Mouse (Mus musculus) kidney, adult 2 months (tissue): ENCODE results near the gene Mark2.

Experiments used
- CTCF ChIP-seq: fragments of 200-500 bp; conservative IDR thresholded peaks from 2 replicates; pipeline ENCODE4 v1.5.1; 2011; ENCODE audit warnings: low read depth, mild to moderate bottlenecking, control low read depth, low read length, moderate library complexity, mixed read lengths; ENCODE audit not compliant: insufficient read depth, insufficient read length
- POLR2A ChIP-seq: fragments of 200-500 bp; IDR thresholded peaks from one replicate; pipeline ENCODE4 v1.6.1; 2011; ENCODE audit warnings: low read depth, low read length, control low read depth

DNA sequence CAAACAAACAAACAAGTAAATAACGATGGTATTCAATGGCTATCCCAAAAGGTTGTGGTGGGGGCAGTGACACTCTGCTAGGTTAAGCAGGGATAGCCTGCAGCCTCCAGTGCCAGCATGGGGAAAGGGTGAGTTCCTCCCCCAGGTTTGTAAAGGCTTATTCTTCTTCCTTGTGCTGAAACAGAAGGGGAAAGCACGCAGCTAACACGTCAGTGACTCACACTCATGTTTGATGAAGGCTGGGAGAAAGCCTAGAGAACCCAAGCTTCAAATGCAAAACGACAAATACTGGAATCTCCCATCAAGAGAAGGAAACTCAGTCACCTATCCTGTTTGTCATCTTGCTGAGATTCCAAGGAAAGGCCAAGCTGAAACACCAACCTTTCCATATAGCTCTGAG lies 6.0 kb downstream of the Mark2 start:
- no peak for TF ChIP-seq POLR2A
- no peak for TF ChIP-seq CTCF
